Mouse (Mus musculus) heart, postnatal 25 days (tissue): ENCODE results near the gene Rhox3h. TPM values are rescaled to one million over a fixed set of nuclear protein-coding genes. Genes with fewer than 3 reads are reported as not detected.
"Not testable (repeated sequence)": the region's sequence is repeated elsewhere in the genome, so short reads cannot be mapped to it uniquely, and the experiment has no call there.

Experiments
- DNase-seq: peaks from one replicate; pipeline ENCODE4 v3.0.0; 2022; ENCODE audit warnings: low spot score
- intact Hi-C: fragments of 180-260 bp; cut with DNase I; formaldehyde crosslinking; loops from one replicate; pipeline ENCODE4 v1.15.1; 2025
- total RNA-seq, 2 experiments: library from RNA; stranded (reverse); gene quantifications; 2 replicates each; pipeline ENCODE4 v1.2.3; 2021

Rhox3h gene
- total RNA-seq = not detected

DNA sequence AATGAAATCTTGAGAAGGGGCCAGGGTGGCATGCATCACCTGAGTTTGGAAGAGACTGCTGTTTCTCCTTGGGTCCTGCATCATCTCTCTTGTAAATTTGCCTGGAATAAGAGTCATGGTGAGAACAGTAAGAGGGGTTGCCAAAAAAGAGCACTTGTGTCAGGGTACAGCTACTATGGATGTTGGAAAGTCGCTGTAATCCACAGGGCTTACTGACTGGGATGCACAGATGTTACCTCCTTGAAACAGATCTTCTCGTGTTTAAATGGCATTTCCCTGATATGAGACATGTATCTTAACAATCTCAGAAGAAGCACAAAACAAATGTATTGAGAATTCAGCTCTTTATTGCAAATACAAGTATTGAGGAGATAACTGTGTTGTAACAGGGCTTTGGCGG lies at the start of gene Rhox3h:
TSS of gene Rhox3h (minus strand) at position 101 of the 400 bp plus-strand sequence.
- DNase-seq, intact Hi-C loops: not testable (repeated sequence)

DNA sequence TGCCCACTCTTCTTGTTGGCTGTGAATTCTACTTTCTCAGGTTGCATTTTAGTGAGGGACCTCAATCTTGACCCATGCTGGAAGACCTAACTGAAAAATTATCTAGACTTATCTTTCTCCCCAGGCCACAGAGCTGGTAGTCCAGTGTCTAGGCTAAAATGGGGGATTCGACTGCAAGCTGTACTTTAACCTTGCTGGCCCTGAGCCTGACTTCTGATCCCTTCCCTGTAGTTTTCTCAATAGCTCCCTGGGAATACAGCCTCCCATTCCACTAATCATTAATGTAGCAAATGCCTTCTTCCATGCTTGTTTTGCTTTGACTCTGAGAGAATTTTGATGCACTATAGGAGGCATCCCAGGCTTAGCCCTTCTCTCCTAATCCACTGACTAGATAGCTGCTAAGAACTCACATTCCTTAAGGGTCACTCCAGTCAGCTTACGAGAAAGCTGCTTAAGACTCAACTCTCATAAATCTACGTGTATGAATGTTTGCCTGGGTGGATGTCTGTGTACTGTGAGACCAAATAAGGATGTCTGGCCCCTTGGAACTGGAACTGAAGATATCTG lies 33.3 kb upstream of the Rhox3h start:
- intact Hi-C loops = no loop called here

GRCm38 (mm10) chrX:37692261-37692660 lies 23.7 kb upstream of the Rhox3h start:
- intact Hi-C loops = no loop called here
- DNase-seq = no peak

More for the DNA sequence above, 33.3 kb upstream of the Rhox3h start:
- no peak for DNase-seq

- DNase-seq = no peak
- intact Hi-C loops = no loop called here
These were observed 14.6 kb upstream of the Rhox3h start for GRCm38 (mm10) chrX:37683031-37683715.

DNA sequence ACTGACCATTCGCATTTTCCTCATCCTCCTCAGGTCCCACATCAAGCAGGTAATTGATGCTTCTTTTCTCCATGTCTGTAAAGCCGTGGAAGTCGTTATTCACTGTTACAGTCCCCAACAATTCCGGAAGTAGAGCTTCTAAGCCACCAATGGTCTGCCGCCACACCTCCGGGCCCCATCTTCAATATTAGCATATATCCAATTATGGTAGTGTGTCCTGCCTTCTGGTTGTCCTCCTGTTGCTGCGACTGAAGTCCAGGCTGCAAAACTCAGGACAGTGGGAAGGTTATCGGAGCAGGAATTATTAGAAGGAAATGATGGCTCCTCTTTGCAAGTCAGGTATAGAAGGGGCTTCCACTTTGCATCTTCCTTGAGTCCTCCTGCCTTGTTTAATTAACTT lies 4.6 kb upstream of the Rhox3h start, which contains the start of gene Rhox2h:
TSS of gene Rhox2h (minus strand) at position 101 of the 400 bp plus-strand sequence.
- DNase-seq, intact Hi-C loops: not testable (repeated sequence)

DNA sequence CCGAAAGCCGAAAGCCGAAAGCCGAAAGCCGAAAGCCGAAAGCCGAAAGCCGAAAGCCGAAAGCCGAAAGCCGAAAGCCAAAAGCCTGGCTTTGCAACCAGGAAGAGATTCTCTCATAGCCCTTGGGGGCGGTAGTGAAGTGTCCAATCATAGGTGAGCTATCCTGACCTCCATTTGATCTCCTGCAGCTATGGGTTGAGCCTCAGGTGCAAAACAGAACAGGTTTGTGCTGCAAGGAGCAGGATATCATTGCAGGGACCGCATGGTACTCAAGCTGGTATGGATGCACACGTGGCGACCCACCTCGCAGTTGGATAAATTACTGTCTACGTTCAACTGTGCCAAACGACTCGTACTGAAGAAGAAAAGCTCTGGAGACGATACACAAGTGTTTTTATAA lies 17.3 kb downstream of the Rhox3h start, which contains the start of gene Rhox4g:
TSS of gene Rhox4g (minus strand) at position 101 of the 400 bp plus-strand sequence.
- DNase-seq, intact Hi-C loops: not testable (repeated sequence)

DNA sequence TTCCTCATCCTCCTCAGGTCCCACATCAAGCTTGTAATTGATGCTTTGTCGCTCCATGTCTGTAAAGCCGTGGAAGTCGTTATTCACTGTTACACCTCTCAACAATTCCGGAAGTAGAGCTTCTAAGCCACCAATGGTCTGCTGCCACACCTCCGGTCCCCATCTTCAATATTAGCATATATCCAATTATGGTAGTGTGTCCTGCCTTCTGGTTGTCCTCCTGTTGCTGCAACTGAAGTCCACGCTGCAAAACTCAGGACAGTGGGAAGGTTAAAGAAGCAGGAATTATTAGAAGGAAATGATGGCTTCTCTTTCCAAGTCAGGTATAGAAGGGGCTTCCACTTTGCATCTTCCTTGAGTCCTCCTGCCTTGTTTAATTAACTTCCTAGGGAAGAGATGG lies 25.2 kb downstream of the Rhox3h start, which contains the start of gene Rhox2g:
TSS of gene Rhox2g (minus strand) at position 101 of the 400 bp plus-strand sequence.
- intact Hi-C loops, DNase-seq: not testable (repeated sequence)

GRCm38 (mm10) chrX:37628512-37628911 lies 40.1 kb downstream of the Rhox3h start, which contains the start of gene Rhox3g:
Rhox3g (minus strand) TSS chrX:37628612.
- intact Hi-C loops, DNase-seq: not testable (repeated sequence)

Other genes starting within 250 kb of the Rhox3h start
- not detected for gene Rhox4b, start 236.3 kb downstream of the Rhox3h start, total RNA-seq
- not detected for gene Rhox2c, start 215.1 kb downstream of the Rhox3h start, total RNA-seq
- not detected for gene Rhox3c, start 210.2 kb downstream of the Rhox3h start, total RNA-seq
- not detected for gene Rhox4c, start 188.4 kb downstream of the Rhox3h start, total RNA-seq
- not detected for gene Rhox2d, start 175.3 kb downstream of the Rhox3h start, total RNA-seq
- gene Rhox4d, start 154.4 kb downstream of the Rhox3h start, total RNA-seq = not detected
- not detected for gene Rhox2e, start 138.3 kb downstream of the Rhox3h start, total RNA-seq
- not detected for gene Rhox3e, start 126.7 kb downstream of the Rhox3h start, total RNA-seq
- gene Rhox4e, start 111.4 kb downstream of the Rhox3h start, total RNA-seq = not detected
- gene Rhox2f, start 97.4 kb downstream of the Rhox3h start, total RNA-seq = not detected
- gene Rhox3f, start 87.8 kb downstream of the Rhox3h start, total RNA-seq = not detected
- gene Rhox4f, start 61.1 kb downstream of the Rhox3h start, total RNA-seq = not detected
- not detected for gene Rhox3g, start 40.2 kb downstream of the Rhox3h start, total RNA-seq
- not detected for gene Rhox2g, start 25.3 kb downstream of the Rhox3h start, total RNA-seq
- not detected for gene Rhox4g, start 17.4 kb downstream of the Rhox3h start, total RNA-seq
- not detected for gene Rhox2h, start 4.5 kb upstream of the Rhox3h start, total RNA-seq
- 1 to 10 TPM in 1 of 2 experiments, under 1 TPM in 1; 0.73 to 2.1 TPM for gene Rhox5, start 136.1 kb upstream of the Rhox3h start, total RNA-seq
- not detected for gene Rhox6, start 158.1 kb upstream of the Rhox3h start, total RNA-seq
- not detected for gene Rhox7a, start 162.9 kb upstream of the Rhox3h start, total RNA-seq
- not detected for gene Rhox8, start 210.2 kb upstream of the Rhox3h start, total RNA-seq
- gene Rhox7b, start 228.5 kb upstream of the Rhox3h start, total RNA-seq = not detected
- not detected for gene Rhox9, start 233.0 kb upstream of the Rhox3h start, total RNA-seq